Mouse (Mus musculus) ES-CJ7 (cell line): ENCODE results near the gene Slc9a7.

Experiments
- DNase-seq: peaks from one replicate; pipeline ENCODE4 v3.0.0; 2011; ENCODE audit warnings: low read depth, low spot score

The Slc9a7 gene

DNA sequence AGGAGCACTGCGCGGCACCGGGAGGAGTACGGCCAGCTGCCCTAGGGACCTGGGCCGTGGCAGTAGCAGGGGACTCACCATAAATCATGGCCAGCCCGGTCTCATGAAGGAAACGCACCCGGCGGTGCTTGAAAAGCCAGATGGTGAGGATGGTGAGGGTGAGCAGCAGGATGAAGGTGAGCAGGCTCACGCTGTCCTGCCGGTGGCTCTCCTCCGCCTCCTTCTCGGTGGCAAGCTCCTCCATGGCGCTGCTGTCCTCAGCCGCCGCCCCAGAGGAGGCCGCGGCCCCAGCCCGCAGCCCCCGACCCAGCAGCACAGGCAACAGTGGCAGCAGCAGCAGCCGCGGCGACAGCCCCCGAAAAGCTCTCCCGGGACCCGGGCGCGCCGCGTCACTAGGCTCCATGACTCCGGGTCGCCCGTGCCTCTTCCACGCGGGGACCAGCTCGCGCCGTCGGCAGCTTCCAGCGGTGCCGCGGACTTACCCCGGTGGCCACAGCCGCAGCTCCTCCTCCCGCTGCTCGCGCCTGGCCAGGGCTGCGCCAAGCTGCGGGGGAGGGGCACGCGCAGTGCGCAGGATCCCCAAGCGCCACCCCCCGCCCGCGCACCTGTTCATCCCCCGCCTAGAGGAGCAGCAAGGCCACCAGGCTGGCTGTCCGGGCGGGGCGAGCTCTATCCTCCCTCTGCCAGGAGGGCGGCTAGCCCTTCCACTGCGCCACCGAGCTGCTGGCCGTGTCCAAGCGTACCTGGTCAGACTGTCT, at the start of gene Slc9a7:
Slc9a7 (minus strand) TSS at position 526 of the 758 bp plus-strand sequence.
- DNase-seq: peak; percentile 26

DNA sequence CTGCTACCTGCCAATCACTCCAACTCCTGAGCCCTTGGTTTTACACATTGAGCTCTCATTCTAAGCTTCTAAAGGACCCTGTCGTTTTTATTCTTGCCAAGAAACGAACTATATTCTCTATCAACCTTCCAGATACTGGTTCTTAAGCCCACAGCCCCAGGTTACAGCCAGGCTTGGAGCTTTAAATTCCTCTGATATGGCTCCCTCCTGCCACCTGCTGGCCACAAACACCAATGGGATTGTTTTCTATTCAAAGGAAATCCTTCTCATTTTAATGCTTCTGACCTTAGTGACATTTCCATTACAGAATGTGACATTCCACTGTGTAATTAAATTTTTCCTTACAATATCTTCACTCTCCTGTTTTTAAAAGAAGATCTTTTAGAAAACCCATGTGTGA, 44.1 kb upstream of the Slc9a7 start:
- peak; percentile 23 for DNase-seq

DNA sequence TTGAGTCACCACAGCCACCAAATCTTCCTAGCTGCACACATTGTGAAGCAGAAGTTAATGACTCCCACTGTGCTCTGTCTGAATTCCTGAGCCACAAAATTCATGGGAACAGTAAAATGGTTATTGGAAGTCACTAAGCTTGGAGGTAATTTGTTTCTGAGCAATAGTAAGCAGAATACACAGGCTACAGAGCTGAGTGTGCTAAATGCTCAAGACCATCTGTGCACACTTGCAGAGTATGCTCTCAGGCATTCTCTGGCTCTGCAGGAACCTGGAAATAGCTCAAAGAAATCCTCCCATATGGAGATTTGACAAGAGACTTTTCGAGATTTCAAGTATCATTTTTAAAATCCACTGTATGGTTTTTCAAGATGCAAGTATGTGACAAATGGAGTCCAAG, 41.1 kb upstream of the Slc9a7 start:
- no peak for DNase-seq

DNA sequence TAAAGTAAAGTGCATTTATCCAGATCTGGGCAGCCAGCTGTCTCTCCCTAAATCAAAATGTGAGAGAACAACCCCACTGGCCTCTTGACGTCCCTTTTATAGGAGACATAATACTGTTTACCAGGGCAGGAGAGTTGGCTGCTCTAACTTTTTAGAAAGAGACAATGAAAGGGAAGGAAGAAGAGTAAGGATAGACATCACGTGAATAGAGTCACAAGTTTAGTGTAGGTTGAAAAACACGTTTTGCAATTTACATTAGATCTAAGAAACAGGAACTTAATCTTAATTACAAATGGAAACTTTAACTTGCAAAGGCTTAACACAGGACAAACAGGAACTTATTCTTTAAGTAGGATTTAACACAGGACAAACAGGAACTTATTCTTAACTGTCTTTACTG, 15.6 kb upstream of the Slc9a7 start:
- DNase-seq: no peak

DNA sequence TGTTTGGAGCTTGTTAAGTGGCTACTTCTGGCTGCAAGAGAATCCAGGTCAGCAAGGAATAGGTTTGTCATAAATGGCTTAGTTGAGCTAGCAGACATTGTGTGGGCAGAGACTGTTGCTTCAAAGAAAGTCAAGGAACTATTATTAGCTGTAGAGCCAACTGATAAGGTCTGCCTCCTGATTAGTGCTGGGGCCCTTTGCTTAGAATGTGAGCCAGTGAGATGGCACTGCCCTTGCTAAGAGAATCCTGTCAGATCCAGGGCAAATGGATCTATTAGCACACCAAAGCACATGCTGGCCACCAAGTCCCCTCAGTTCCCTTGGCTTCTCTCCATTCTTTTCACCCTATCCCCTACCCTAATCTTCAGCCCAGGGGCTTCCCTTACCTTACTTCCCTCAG, 14.3 kb upstream of the Slc9a7 start:
- no peak for DNase-seq

DNA sequence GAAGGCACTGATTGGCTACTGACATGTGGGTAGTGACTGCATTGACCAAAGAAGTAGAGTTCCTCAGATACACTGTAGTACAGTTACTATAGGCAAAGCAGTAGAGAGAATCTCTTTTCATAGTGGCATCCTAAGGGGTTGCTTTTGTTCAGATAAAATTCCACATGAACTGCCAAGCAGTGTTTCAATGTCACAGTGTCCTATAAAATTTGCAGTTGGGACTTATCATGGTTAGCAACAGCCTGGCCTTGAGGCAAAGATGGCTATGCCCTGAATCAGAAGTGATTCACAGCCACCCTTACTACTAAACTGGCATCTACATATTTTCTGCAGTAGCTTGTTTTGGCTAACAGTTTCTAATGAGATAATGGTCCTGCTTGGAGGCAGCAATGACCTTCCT, 11.7 kb upstream of the Slc9a7 start:
- DNase-seq: no peak

DNA sequence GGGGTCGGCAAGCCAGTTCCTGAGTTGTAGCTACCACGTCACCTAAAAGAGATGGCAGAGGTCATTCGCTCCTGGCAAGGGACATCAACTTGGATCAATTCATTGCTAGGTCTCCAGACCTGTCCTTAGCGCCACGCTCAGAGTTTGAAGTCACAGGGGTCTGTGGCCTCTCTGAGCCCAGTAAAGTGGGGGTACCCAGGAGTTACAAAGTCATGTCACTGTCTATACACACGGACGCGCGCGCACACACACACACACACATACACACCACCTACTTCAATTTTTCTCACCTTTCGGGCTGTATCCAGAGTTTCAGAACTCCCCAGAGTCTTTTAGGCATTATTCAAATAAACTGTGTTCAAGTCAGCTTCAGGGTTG, 422 bp upstream of the Slc9a7 start:
- no peak for DNase-seq

DNA sequence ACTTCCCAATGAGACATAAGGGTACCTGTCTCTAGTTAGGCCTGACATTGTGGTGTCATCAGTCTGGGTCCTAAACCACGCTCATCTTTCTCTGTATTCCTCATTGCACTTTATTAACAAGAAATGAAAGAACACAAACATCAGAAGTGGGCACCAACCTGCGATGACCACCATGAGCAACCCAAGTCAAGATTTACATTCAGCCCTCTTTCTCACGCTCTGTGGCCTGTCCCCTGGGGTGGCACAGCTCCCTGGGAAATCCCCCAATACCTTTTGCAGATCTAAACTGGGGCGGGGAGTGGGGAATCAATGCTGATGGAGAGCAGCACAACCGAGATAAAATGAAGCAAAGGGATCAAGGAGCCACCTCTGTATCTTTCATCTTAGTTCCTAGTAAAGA, 892 bp downstream of the Slc9a7 start:
- no peak for DNase-seq

DNA sequence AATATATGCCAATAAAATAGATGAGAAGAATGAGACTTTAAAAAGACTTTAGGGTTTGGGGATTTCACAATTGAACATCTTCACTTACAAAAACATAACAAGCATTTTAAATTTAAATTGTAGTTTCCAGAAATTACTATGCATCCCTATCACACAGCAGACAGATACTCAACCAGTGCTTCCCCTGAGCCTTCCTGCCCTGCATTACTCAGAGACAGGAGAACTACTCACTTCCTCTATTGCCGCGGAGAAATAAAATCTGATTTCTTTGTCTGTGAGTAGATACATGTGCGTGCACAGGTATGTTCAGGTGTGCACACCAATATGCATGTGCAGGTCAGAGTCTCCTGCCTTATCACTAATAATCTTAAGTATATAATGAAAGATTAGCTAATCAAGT, 2.9 kb downstream of the Slc9a7 start:
- DNase-seq: no peak

DNA sequence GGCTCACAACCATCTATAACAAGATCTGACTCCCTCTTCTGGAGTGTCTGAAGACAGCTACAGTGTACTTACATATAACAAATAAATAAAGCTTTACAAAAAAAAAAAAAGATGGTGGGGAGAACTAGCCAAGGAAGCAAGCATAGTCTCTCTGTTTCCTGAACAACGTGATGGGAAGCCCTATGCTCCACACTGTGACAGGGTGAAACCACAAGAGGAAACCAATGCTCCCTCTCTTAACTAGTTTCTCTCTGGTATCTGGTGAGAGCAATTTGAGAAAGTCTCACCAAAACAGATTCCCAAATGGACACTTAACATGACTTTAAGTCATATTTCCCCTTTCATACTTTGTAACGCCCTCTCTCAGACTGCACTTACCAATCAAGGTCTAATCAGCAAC, 5.4 kb downstream of the Slc9a7 start:
- DNase-seq: no peak

DNA sequence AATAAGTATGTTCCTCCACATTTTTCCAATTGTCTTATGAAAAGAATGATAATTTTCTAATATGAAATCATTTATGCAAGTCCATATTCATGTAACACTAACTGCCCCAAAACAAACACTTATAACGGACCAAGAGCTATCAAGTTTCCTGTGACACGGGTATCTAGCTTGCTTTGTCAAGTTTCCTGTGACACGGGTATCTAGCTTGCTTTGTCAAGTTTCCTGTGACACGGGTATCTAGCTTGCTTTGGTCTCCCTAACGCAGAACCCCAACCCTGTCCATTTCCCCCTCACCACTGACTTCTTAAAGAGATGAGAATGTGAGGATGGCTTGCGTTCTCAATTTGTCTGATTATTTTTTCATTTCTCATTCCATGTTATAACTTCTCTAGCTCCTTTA, 12.2 kb downstream of the Slc9a7 start:
- no peak for DNase-seq

DNA sequence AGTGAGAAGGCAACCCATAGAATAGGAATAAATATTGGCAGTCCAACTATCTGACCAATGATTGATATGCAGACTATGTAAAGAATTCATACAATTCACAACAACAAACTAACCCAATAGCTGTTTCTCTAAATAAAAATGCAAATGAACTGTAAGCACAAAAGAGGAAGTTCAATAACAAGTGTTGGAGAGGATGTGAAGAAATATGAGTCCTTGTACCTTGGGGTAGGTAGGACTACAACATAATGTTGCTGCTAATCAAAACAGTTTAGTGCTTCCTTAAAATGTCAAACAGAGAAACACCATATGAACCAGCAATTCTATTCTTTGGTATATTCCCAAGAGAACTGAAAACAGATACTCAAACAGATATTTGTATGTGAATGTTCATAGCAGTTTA, 17.8 kb downstream of the Slc9a7 start:
- no peak for DNase-seq

DNA sequence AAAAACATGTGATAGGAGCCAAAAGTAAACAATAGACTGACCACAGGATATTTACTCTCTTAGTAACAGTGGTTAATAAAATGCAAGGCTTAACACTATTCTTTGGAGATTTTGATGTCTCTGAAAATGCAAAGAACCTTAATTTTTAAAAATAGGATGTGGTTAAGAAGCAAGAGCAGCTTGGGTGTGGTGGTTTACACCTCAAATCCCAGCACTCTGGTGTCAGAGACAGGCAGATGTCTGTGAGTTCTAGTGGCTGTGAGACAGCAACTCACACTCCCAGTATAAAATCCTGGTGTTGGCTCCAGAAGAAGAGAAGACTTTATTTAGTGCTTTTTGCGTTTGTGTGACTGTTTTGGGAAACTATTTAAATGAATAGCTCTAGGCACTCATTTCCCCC, 19.6 kb downstream of the Slc9a7 start:
- DNase-seq: no peak

DNA sequence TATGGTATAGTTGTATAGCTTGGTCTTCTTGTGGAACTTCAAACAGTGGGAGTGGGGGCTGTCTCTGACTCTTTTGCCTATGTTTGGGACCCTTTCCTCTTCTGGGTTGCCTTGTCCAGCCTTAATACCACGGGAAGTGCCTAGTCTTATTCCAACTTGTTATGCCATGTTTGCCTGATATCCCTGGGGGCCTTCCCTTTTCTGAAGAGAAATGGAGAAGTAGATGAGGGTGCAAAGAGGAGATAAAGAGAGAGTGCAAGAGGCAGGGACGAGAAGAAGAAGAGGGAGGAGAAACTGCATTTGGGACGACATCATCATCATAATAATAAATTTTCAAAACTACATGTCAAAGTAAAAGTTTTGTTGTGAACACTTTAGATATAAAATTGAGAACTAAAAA, 21.6 kb downstream of the Slc9a7 start:
- no peak for DNase-seq

DNA sequence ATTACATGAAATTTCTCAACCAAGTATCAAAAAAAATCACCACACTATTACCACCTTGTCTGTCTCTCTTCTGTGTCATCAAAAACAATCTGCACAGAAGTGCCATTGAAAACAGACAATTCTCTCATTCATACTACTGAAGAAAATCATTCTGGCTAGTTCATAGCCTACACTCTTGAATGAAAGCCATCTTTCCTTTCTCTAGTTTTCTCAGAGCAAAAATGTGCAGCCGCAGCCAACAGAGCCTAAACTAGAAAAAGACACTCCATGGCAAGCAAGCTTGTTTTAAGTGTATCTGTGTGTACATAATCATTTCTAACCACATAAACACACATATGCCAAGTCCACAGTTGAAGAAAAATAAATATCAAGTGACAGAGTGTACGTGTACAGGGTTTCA, 27.2 kb downstream of the Slc9a7 start:
- no peak for DNase-seq

DNA sequence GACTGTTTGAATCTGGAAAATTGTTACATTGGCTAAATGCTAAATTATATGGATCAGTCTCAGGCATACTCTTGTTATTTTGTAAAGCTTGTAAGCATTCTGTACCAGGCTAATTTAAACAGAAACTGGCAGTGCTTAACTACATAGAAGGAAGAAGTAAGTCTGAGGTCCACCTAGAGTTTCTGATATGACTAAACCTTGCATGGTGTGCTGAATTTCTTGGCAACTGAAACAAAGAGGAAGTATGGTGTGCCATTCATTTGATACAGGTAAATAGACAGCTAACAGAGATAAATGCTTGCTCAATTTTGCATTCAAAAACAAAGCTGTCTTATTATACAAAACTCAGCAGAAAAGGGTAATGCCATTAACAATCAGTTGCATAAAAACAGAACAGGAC, 63.5 kb downstream of the Slc9a7 start:
- DNase-seq: no peak

DNA sequence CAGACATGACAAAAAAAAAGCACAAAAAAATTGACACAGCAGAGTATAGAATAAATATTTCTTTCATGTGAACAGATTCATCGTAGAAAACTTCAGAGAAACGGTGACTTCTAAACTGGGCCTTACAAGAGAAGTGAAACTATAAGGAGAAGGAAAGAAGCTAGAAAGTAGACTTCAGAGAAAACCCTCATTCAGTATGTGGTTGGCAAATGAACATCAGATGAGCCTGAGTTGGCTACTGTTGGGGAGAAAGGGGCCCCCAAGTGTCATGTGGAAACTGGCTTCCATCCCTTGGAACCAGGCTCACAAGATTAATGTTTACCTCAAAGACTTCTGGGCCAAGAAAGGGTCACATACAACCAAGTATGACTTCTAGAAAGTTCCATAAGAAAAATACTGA, 70.1 kb downstream of the Slc9a7 start:
- no peak for DNase-seq

DNA sequence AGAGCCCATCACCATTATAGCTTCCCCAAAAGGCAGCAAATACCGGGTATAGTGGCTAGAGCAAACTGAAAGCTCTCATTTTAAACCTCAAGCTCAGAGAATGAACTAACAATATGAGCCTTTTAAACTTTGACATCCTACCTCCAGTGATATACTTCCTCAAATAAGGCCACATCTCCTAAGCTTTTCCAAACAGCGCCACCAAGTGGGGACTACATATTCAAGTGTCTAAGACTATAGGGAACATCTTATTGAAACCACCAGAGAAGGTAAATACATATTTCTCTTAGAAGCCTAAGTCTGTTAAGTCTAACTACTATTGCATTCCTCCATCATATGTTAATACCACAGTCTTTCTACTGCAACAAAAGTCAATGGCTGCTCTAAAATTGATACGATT, 106.0 kb downstream of the Slc9a7 start:
- DNase-seq: peak; percentile 8

DNA sequence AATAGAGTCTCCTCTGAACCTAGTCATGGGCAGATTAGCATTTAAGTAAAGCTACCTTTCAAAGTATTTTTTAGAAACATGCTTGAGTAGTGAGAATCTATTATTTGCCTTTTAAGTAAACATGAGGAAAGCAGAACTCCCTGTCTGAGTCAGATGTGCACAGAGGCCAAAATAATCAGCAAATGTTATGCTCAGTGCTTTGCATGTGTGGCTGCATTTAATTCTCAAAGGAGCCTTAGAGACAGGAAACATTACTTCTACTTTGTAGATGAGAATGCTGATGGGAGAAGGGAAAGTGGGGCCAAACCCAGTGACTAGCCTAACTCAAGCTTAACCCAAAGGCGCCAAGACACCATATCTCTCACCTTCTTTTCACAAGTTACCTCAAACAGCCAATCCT, 114.8 kb downstream of the Slc9a7 start:
- DNase-seq: no peak

DNA sequence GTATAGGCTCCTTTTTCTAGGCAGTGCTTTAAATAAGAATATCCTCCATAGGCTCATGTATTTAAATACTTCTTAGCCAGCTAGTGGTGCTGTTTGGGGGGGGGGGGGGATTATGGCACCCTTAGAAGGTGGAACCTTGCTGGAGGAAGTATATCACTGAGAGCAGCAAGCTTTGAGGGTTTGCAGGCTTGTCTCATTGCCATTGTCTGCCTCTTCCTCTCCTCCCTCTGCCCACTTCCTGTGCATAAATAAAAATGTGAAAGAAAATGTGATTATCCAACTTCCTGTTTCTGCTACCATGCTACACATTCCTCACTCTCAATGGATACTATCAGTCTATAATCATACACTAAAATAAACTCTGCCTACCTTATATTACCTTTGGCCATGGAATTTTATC, 123.2 kb downstream of the Slc9a7 start:
- DNase-seq: no peak

DNA sequence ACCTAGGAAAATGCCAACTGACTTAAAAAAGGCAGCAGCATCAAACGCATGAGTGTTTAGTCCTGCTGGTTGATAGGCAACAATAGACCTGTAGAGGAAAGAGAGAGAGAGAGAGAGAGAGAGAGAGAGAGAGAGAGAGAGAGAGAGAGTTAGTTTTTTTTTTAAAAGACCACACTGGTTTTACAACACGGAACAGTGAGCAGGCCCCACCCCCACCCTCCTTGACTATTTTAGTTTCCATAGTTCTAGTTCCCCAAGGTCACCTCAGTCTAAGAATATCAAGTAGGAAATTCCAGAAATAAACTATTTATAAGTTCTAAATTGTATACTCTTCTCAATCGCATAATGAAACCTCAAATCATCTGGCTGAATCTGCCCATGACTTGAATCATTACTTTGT, 126.6 kb downstream of the Slc9a7 start:
- no peak for DNase-seq

DNA sequence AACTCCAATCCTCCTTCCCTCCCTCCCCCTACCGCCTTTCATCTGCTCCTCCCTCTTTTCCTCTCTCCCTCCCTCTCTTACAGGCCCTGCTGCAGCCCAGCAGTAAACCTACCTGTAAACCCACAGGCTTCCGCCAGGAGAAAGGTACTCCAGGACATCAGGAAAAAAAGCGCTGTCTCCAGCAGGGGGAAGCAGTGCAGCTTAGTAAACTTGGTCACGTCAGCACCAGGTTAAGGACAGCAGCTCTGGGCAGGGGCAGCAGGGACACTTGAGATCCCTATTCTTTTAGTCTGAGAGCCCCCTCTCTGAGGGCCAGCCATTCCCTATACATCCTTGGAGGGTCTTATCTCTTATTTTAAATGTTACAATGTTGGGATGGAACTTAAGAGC, 129.3 kb downstream of the Slc9a7 start:
- DNase-seq: peak; percentile 78

DNA sequence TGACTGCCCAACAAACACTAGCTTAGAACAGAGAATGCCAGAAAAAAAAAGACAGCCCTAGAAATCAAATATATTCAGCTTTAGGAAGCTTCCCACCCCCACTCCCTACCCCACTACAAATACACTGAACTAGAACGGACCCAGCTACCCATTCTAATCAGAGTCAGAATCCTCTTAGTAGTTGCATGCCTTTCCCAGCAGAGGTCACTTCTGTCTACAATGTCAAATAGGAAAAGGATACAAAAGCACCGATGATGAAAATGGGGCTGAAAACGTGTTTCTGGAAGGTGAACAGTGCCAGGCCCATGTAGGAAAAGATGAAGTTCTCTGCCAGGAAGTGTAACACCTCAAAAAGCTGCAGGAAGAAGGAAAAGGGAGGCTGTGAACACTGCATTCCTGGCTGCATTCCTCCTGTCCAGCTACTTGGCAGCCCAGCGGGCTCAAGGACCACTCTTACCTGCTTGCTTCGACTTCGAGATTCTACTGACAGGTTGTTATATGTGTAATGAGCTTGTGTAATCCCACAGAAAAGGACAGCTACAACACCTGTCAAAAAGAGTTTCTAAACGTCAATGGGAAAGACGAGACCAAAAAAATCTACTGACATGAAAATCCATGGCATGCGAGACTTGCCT, 129.8 kb downstream of the Slc9a7 start:
- peak; percentile 2 for DNase-seq

DNA sequence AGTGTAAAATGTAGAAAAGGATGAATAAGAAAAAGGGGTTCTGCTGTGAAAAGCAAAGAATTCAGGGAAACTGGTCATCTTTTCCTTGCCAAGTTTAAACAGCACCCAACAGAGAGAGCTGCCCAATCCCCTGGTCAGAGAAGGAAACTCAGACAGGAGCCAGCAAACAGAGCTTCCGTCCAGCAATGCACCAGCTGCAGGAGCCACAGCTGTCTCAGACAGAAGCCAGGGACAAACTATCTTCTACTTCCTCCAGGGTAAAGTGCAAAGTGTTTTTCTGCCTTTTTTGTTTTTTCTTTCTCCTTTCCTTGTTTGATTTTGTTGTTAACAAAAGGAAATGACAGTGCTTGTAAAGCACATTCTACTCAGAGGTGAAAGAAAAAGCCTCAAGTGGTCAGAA, 131.3 kb downstream of the Slc9a7 start:
- DNase-seq: no peak
